In the genomic region with DNA sequence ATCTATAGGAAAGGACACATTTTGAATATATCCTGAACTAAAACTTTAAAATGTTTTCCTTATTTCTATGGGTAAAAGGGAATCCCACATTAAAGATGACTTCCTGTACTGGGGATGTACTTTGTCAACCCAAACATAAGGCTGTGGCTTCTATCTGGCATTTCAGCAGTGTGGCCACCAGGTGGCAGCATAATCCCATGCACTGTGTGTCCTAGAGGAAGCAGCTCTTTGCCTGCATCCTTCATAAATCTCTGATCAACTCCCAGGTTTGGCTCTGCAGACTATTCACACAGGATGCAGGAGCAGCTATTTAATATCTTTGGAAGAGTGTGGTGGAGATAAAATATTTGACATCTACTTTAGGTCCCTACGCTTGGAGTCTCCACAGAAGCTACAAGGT, we compare ENCODE assay signal across 9 mouse cellular contexts. TPM values are rescaled to one million over a fixed set of nuclear protein-coding genes. Genes with fewer than 3 reads are reported as not detected.
A peak's percentile ranks its signal among the peaks of the same experiment; 100 is the strongest.
DNase-seq lines count a peak whose midpoint lies in the region; ATAC-seq lines count a peak whose summit lies in the region.
"Had no signal": no experiment of that assay in that cellular context is flagged by ENCODE, and none has a peak within 500 bp of the region (broad histone marks: within the 10 kb centered on the region; RNA-seq: fewer than 3 reads in every experiment).

No protein-coding gene starts in this region.

- H3K27ac ChIP-seq in forebrain, embryonic 14.5 days (ENCODE audit: low read depth, low read length) = no peak overlapping the region
- no peak overlapping the region for H3K27ac ChIP-seq in hindbrain, embryonic 10.5 days
- H3K27ac ChIP-seq: liver, embryonic 15.5 days had no signal

- no peaks in the 10 kb centered on the region for H3K27me3 ChIP-seq in forebrain, embryonic 14.5 days (replicated peaks; ENCODE audit: control insufficient read depth, insufficient read depth, low read length)
- no peaks in the 10 kb centered on the region for H3K27me3 ChIP-seq in hindbrain, embryonic 10.5 days (ENCODE audit: insufficient read depth, poor library complexity, severe bottlenecking)
- H3K27me3 ChIP-seq: liver, embryonic 15.5 days had no signal

- H3K4me3 ChIP-seq in forebrain, embryonic 14.5 days (ENCODE audit: low read depth, low read length) = no peak overlapping the region
- H3K4me3 ChIP-seq in hindbrain, embryonic 10.5 days = no peak overlapping the region
- H3K4me3 ChIP-seq: liver, embryonic 15.5 days had no signal

- H3K36me3 ChIP-seq in forebrain, embryonic 14.5 days (ENCODE audit: control insufficient read depth, insufficient read depth, low read length) = no peaks in the 10 kb centered on the region
- H3K36me3 ChIP-seq in hindbrain, embryonic 10.5 days = no peaks in the 10 kb centered on the region
- H3K36me3 ChIP-seq: liver, embryonic 15.5 days had no signal

- H3K4me2 ChIP-seq in forebrain, embryonic 14.5 days (ENCODE audit: low read length) = no peak overlapping the region
- H3K4me2 ChIP-seq: liver, embryonic 15.5 days had no signal

- H3K4me1 ChIP-seq in forebrain, embryonic 14.5 days (ENCODE audit: control insufficient read depth, insufficient read depth, low read length) = no peaks in the 10 kb centered on the region
- H3K4me1 ChIP-seq in hindbrain, embryonic 10.5 days (replicated peaks) = no peaks in the 10 kb centered on the region
- H3K4me1 ChIP-seq: liver, embryonic 15.5 days had no signal

- peak; percentile 83; the same call in 1 of the 2 replicates for ATAC-seq in forebrain, embryonic 14.5 days
- no peak for ATAC-seq in erythroblast, adult 5-6 weeks (replicated peaks; ENCODE audit: low FRiP score, poor library complexity, severe bottlenecking)

- no peak overlapping the region for H3K9ac ChIP-seq in forebrain, embryonic 14.5 days (ENCODE audit: low read length)
- H3K9ac ChIP-seq: liver, embryonic 15.5 days had no signal

- peak; percentile 82 for DNase-seq in NIH3T3 (ENCODE audit: low read depth)
- DNase-seq in c-Kit-positive CD71-positive TER-119-positive erythroid progenitor cells, embryonic 14.5 days (ENCODE audit: low spot score) = peak; percentile 24
- DNase-seq in forebrain, embryonic 14.5 days (ENCODE audit: low spot score) = peak; percentile 77
- peak; percentile 50 for DNase-seq in hindbrain, embryonic 10.5 days (ENCODE audit: low spot score)
- peak; percentile 55 to 83 for DNase-seq in layer of hippocampus, postnatal 25 days (ENCODE audit: extremely low spot score in 1 of 2, low spot score in 1 of 2)
- peak; percentile 46 to 64 for DNase-seq in lung, postnatal 4 days
- DNase-seq in right cerebral cortex, postnatal 14 days = peak; percentile 73

- 84% methylated on average over 1 of the region's 1 CpGs for WGBS in forebrain, embryonic 14.5 days
- WGBS in hindbrain, embryonic 10.5 days = 81% methylated on average over 1 of the region's 1 CpGs

- H3K9me3 ChIP-seq in forebrain, embryonic 14.5 days (replicated peaks; ENCODE audit: control insufficient read depth, low read length) = no peaks in the 10 kb centered on the region
- no peaks in the 10 kb centered on the region for H3K9me3 ChIP-seq in hindbrain, embryonic 10.5 days
- H3K9me3 ChIP-seq: liver, embryonic 15.5 days had no signal

RNA-seq across cellular contexts. Expression of a gene that starts 59.1 kb away (rescaled TPM):
- polyA plus RNA-seq in forebrain, embryonic 14.5 days (2014; fragmentation: Nextera tagmentation; extraction: Ambion mirVana) = 0.17 and 0.33 TPM in 2 replicates
- polyA plus RNA-seq in hindbrain, embryonic 10.5 days (2016; fragmentation: Nextera tagmentation; extraction: Ambion mirVana) = 0.05 TPM in 1 of 2 replicates, not detected in the other
- under 1 TPM; 0.07 to 0.12 TPM for total RNA-seq in layer of hippocampus, postnatal 25 days (2021)
- not detected in 2 replicates for total RNA-seq in erythroblast, adult 5-6 weeks (2015; ENCODE audit: low replicate concordance)
- 1.2 TPM in 1 of 2 replicates, not detected in the other for total RNA-seq in erythroblast, adult 5-6 weeks (2017; ENCODE audit: low replicate concordance)
- polyA plus RNA-seq: liver, embryonic 15.5 days had no signal

Comparison
In these comparisons a context has a peak if more than half of its experiments do, and no peak if none do; other contexts are left out.
1. DNase-seq: peak in every context shown above with its lines; median percentile 82 in NIH3T3; 77 in forebrain, embryonic 14.5 days; 73 in right cerebral cortex, postnatal 14 days; 69 in layer of hippocampus, postnatal 25 days; 55 in lung, postnatal 4 days; 50 in hindbrain, embryonic 10.5 days; 24 in c-Kit-positive CD71-positive TER-119-positive erythroid progenitor cells, embryonic 14.5 days.